Mouse (Mus musculus) MEL (cell line): ENCODE results near the gene Hc. TPM values are rescaled to one million over a fixed set of nuclear protein-coding genes. Genes with fewer than 3 reads are reported as not detected.

Experiments
- DNase-seq: peaks from one replicate; pipeline ENCODE4 v3.0.0; 2011; ENCODE audit warnings: low read depth, low spot score
- H3K27ac ChIP-seq: 2 replicates; pipeline ENCODE4 v1.5.1; 2012; ENCODE audit warnings: low read depth, mild to moderate bottlenecking, control low read depth, low read length, moderate library complexity; ENCODE audit not compliant: control insufficient read depth
- H3K27me3 ChIP-seq, 2 experiments: fragments of 150-350 bp in 1 of 2; sonication (generic) in 1 of 2; 2 replicates each; pipeline ENCODE4 v1.6.1; 2012; ENCODE audit warnings: low read length in 2 of 2, mild to moderate bottlenecking in 2 of 2, improper control_type of control experiment in 1 of 2, moderate library complexity in 1 of 2; ENCODE audit not compliant: insufficient read depth in 2 of 2, control insufficient read depth in 1 of 2
- H3K36me3 ChIP-seq, 2 experiments: 2 replicates each; pipeline ENCODE4 v1.6.1; 2012 to 2014; ENCODE audit warnings: low read length in 2 of 2, improper control_type of control experiment in 1 of 2, inconsistent platforms in 1 of 2, mild to moderate bottlenecking in 1 of 2; ENCODE audit not compliant: insufficient read depth in 2 of 2, control insufficient read depth in 1 of 2
- H3K4me1 ChIP-seq, 2 experiments: fragments of 150-350 bp in 1 of 2; sonication (generic) in 1 of 2; 2 replicates each; pipeline ENCODE4 v1.6.1; 2012; ENCODE audit warnings: low read length in 2 of 2, improper control_type of control experiment in 1 of 2, mild to moderate bottlenecking in 1 of 2; ENCODE audit not compliant: insufficient read depth in 2 of 2, control insufficient read depth in 1 of 2
- H3K4me3 ChIP-seq, 2 experiments: fragments of 150-350 bp in 1 of 2; sonication (generic) in 1 of 2; 2 replicates each; pipeline ENCODE4 v1.5.1; 2012; ENCODE audit warnings: low read depth in 2 of 2, low read length in 2 of 2, mild to moderate bottlenecking in 2 of 2, moderate library complexity in 2 of 2, control low read depth in 1 of 2, improper control_type of control experiment in 1 of 2; ENCODE audit not compliant: control insufficient read depth in 1 of 2, insufficient read depth in 1 of 2
- H3K79me2 ChIP-seq: 2 replicates; pipeline ENCODE4 v1.6.1; 2012; ENCODE audit warnings: mild to moderate bottlenecking, low read length, moderate library complexity; ENCODE audit not compliant: control insufficient read depth, poor library complexity, insufficient read depth
- H3K9ac ChIP-seq: 2 replicates; pipeline ENCODE4 v1.6.1; 2012; ENCODE audit warnings: low read depth, mild to moderate bottlenecking, control low read depth, low read length, moderate library complexity; ENCODE audit not compliant: control insufficient read depth, poor library complexity, severe bottlenecking
- H3K9me3 ChIP-seq: fragments of 150-350 bp; sonication (generic); replicated peaks from 2 replicates; pipeline ENCODE4 v1.6.1; 2012; ENCODE audit warnings: mild to moderate bottlenecking, low read length, improper control_type of control experiment, moderate library complexity; ENCODE audit not compliant: insufficient read depth
- E2F4 ChIP-seq: IDR thresholded peaks from 2 replicates; pipeline ENCODE4 v1.6.1; 2011; ENCODE audit warnings: low read depth, low read length, improper control_type of control experiment, borderline replicate concordance
- EP300 ChIP-seq, 2 experiments: IDR thresholded peaks; 2 replicates each; pipeline ENCODE4 v1.6.1; 2011; ENCODE audit warnings: improper control_type of control experiment in 2 of 2, low read length in 2 of 2, low read depth in 1 of 2, mild to moderate bottlenecking in 1 of 2
- ETS1 ChIP-seq: IDR thresholded peaks from 2 replicates; pipeline ENCODE4 v1.6.1; 2012; ENCODE audit warnings: low read depth, mild to moderate bottlenecking, inconsistent platforms, low read length, improper control_type of control experiment, moderate library complexity
- GABPA ChIP-seq: IDR thresholded peaks from 2 replicates; pipeline ENCODE4 v1.6.1; 2012; ENCODE audit warnings: low read depth, mild to moderate bottlenecking, inconsistent platforms, low read length, improper control_type of control experiment, moderate library complexity
- GATA1 ChIP-seq: IDR thresholded peaks from 2 replicates; pipeline ENCODE4 v1.6.1; 2011; ENCODE audit warnings: low read depth, low read length, improper control_type of control experiment
- JUND ChIP-seq: IDR thresholded peaks from 2 replicates; pipeline ENCODE4 v1.6.1; 2011; ENCODE audit warnings: low read depth, mild to moderate bottlenecking, improper control_type of control experiment, low read length
- MAZ ChIP-seq: IDR thresholded peaks from 2 replicates; pipeline ENCODE4 v1.6.1; 2012; ENCODE audit warnings: low read depth, mild to moderate bottlenecking, inconsistent platforms, low read length, improper control_type of control experiment
- MYC ChIP-seq: IDR thresholded peaks from 2 replicates; pipeline ENCODE4 v1.6.1; 2011; ENCODE audit warnings: low read depth, mild to moderate bottlenecking, low read length, improper control_type of control experiment, moderate library complexity
- POLR2A ChIP-seq, 2 experiments: IDR thresholded peaks; 2 replicates each; pipeline ENCODE4 v1.6.1; 2011 to 2012; ENCODE audit warnings: low read length in 2 of 2, mild to moderate bottlenecking in 2 of 2, control low read depth in 1 of 2, improper control_type of control experiment in 1 of 2, low read depth in 1 of 2, moderate library complexity in 1 of 2; ENCODE audit not compliant: control insufficient read depth in 1 of 2, insufficient read depth in 1 of 2, poor library complexity in 1 of 2
- SIN3A ChIP-seq: IDR thresholded peaks from 2 replicates; pipeline ENCODE4 v1.6.1; 2012; ENCODE audit warnings: low read length, improper control_type of control experiment, inconsistent platforms
- USF2 ChIP-seq, 2 experiments: IDR thresholded peaks; 2 replicates each; pipeline ENCODE4 v1.6.1; 2011 to 2012; ENCODE audit warnings: improper control_type of control experiment in 2 of 2, low read length in 2 of 2, borderline replicate concordance in 1 of 2, inconsistent platforms in 1 of 2, low read depth in 1 of 2, mild to moderate bottlenecking in 1 of 2; ENCODE audit not compliant: insufficient read depth in 1 of 2
- ZMIZ1 ChIP-seq: IDR thresholded peaks from 2 replicates; pipeline ENCODE4 v1.6.1; 2012; ENCODE audit warnings: low read depth, mild to moderate bottlenecking, inconsistent platforms, low read length, improper control_type of control experiment, moderate library complexity
- polyA plus RNA-seq, 2 experiments: library from polyadenylated mRNA; stranded (reverse) in 1 of 2; unstranded in 1 of 2; fragments of >175 nt in 1 of 2; fragments of >200 nt in 1 of 2; gene quantifications; 2 replicates each; pipeline versions ENCODE4 v1.2.1 to v1.2.4; 2012; ENCODE audit warnings: low replicate concordance in 2 of 2, low read depth in 1 of 2; ENCODE audit not compliant: insufficient read length in 2 of 2, insufficient read depth in 1 of 2, missing spikeins in 1 of 2
- total RNA-seq: library from RNA; depleted of rRNA; stranded (reverse); fragments of 300-350 nt; gene quantifications from 2 replicates; pipeline ENCODE4 v1.2.3, GENCODE M21; 2012

The Hc gene
- total and polyA plus RNA-seq, 3 experiments: not detected

DNA sequence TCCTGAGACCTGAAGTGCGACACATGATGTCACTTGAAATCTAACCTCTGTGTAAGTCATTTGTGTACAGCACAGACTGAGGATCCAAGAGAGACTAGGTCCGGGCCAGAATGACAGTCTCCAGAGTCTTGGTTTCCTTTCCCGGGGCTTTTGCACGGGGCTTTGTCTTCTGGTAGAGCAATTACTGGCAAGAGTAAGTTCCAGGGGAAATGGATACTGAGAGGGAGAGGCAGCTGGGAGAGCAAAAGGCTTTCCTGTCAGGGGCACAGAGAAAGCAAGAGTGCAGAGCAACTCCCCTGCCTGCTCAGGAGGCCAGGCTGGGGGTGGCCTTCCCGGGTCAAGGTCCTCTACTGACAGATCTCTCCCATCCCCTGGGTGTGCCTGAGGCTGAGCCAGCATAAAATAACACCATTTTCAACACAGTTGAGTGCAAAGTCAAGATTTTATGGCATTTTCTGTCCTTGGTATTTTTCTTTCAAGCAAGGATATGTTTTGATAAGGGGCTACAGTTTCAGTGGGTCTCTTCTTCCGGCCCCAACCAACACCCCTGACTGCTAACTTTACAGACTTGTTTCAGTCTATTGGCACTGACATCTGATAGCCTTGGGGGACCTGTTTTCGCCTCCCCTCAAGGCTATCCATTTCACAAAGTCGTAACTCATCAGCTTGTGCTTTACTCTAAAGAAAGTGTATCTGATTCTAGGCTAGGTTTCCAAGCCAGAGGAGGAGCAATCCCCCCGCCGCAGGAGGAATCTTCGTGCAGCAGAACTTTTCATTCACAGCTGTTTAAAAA, 78.1 kb downstream of the Hc start:
- Histone ChIP-seq H3K36me3 (peaks cover 0 to 12% of the 10 kb centered on the region in 2 experiments; a peak in 2 of 4 replicates), H3K9me3 (no peaks in the 10 kb centered on the region), H3K4me1 (peaks cover 0 to 12% of the 10 kb centered on the region in 2 experiments; a peak in 2 of 4 replicates), H3K9ac (no peak overlapping the region), H3K79me2 (no peaks in the 10 kb centered on the region), H3K27ac (no peak overlapping the region), H3K4me3 (no peak overlapping the region), H3K27me3 (peaks cover 0 to 3% of the 10 kb centered on the region in 2 experiments; a peak in 3 of 4 replicates)
- TF ChIP-seq ZMIZ1: no peak
- no peak for TF ChIP-seq SIN3A
- TF ChIP-seq POLR2A (IDR thresholded peaks at IDR 0.05; ENCODE audit: control insufficient read depth in 1 of 2, insufficient read depth in 1 of 2, low read depth in 1 of 2, low read length in 2 of 2, poor library complexity in 1 of 2): no peak
- DNase-seq: no peak

DNA sequence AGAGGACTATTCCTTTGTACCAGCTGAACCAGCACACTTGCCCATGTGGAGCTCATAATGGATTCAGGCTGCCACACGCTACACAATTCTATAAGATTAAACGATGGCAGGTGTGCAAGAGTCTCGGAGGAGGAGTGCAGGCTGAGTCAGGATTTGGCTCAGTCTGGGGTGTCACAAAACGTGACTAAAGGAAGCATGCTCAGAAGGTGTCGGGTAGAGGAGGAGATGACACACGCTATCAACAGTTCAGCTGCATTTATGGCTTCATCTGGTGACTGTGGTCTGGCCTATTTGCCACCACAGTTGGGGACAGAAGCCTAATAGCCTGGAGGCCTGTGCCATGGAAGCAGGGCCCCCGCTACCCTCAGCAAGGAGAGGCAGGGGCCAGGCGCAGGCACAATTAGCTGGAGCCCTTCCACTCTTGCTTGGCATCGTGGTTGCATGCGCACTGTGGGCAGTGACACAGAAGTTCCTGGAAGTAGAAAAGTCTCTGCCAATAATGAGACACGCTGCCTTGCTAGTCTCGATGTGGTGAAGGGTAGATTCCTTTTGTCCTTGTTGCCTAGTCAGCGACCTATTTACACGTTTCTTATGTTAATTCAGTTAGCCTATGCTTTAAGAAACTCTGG, 79.0 kb downstream of the Hc start:
- no peak for DNase-seq
- H3K27me3 ChIP-seq: peaks cover 0 to 3% of the 10 kb centered on the region in 2 experiments; a peak in 3 of 4 replicates
- no peak overlapping the region for H3K27ac ChIP-seq
- H3K79me2 ChIP-seq: no peaks in the 10 kb centered on the region
- TF ChIP-seq GATA1: no peak
- TF ChIP-seq MYC: no peak
- TF ChIP-seq GABPA: no peak
- no peak for TF ChIP-seq JUND
- no peak for TF ChIP-seq USF2 (IDR thresholded peaks at IDR 0.05; ENCODE audit: borderline replicate concordance in 1 of 2, insufficient read depth in 1 of 2, low read depth in 1 of 2, low read length in 2 of 2)
- TF ChIP-seq EP300 (IDR thresholded peaks at IDR 0.05; ENCODE audit: low read depth in 1 of 2, low read length in 2 of 2): no peak
- no peak for TF ChIP-seq MAZ
- TF ChIP-seq ETS1: no peak
- no peak for TF ChIP-seq E2F4
- H3K4me1 ChIP-seq: peaks cover 2 to 19% of the 10 kb centered on the region in 2 experiments; a peak in 2 of 4 replicates
- no peaks in the 10 kb centered on the region for H3K9me3 ChIP-seq
- no peak overlapping the region for H3K9ac ChIP-seq
- peaks cover 0 to 20% of the 10 kb centered on the region in 2 experiments; a peak in 2 of 4 replicates for H3K36me3 ChIP-seq
- no peak overlapping the region for H3K4me3 ChIP-seq
